Mouse (Mus musculus): ENCODE measurements around the gene Nt5dc3. TPM values are rescaled to one million over a fixed set of nuclear protein-coding genes. Genes with fewer than 3 reads are reported as not detected.

Nt5dc3 gene
- polyA plus RNA-seq, 1 experiment from 2014 or later, result 2.1 TPM

- no peaks in the 10 kb centered on the region for H3K4me1 ChIP-seq (ENCODE audit: control insufficient read depth, insufficient read depth, low read length)
- no peak for ATAC-seq (replicated peaks; ENCODE audit: insufficient number of reproducible peaks, low FRiP score, low TSS enrichment)
- H3K4me3 ChIP-seq (ENCODE audit: low read depth, low read length), result no peak overlapping the region
- H3K4me2 ChIP-seq, result no peak overlapping the region
- WGBS (ENCODE audit: insufficient replicate concordance), result 63% methylated on average over 4 of the region's 4 CpGs
- H3K27me3 ChIP-seq (ENCODE audit: control insufficient read depth, insufficient read depth, low read length), result no peaks in the 10 kb centered on the region
- no peak overlapping the region for H3K9ac ChIP-seq (ENCODE audit: low read depth, low read length)
- H3K27ac ChIP-seq (ENCODE audit: low read depth, low read length), result no peak overlapping the region
- no peaks in the 10 kb centered on the region for H3K9me3 ChIP-seq (replicated peaks; ENCODE audit: control insufficient read depth, low read length)
- H3K36me3 ChIP-seq (ENCODE audit: control insufficient read depth, insufficient read depth, low read length), result no peaks in the 10 kb centered on the region
These were observed 81.6 kb downstream of the Nt5dc3 start for GRCm38 (mm10) chr10:86860396-86860795.

GRCm38 (mm10) chr10:86862496-86862895, 83.7 kb downstream of the Nt5dc3 start:
- ATAC-seq (replicated peaks; ENCODE audit: insufficient number of reproducible peaks, low FRiP score, low TSS enrichment), result no peak
- 84% methylated on average over 6 of the region's 6 CpGs for WGBS (ENCODE audit: insufficient replicate concordance)
- no peak overlapping the region for H3K4me2 ChIP-seq
- H3K36me3 ChIP-seq (ENCODE audit: control insufficient read depth, insufficient read depth, low read length), result no peaks in the 10 kb centered on the region
- H3K4me1 ChIP-seq (ENCODE audit: control insufficient read depth, insufficient read depth, low read length), result no peaks in the 10 kb centered on the region
- H3K9ac ChIP-seq (ENCODE audit: low read depth, low read length), result no peak overlapping the region
- no peaks in the 10 kb centered on the region for H3K27me3 ChIP-seq (ENCODE audit: control insufficient read depth, insufficient read depth, low read length)
- no peaks in the 10 kb centered on the region for H3K9me3 ChIP-seq (replicated peaks; ENCODE audit: control insufficient read depth, low read length)
- no peak overlapping the region for H3K27ac ChIP-seq (ENCODE audit: low read depth, low read length)
- no peak overlapping the region for H3K4me3 ChIP-seq (ENCODE audit: low read depth, low read length)

DNA sequence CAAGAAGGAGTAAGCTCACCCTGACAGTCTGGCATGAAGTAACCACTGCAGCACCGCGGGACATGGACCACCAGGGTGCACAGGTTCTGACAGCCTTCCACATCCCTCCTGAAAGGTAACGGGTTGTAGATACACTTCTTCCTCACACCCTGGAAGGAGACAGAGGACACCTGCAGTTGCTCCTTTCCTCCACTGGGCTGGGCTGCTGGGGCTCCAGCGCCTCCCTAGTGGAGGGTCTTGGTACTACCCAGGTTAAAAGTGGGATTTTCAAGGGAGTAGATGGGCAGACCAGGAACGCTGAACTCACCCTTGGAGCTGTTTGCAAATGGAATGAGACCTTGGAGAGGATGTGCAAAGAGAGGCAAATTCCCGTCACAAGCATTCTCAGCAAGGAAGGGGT, 84.6 kb downstream of the Nt5dc3 start:
- no peak overlapping the region for H3K9ac ChIP-seq (ENCODE audit: low read depth, low read length)
- no peak overlapping the region for H3K4me2 ChIP-seq
- 83% methylated on average over 6 of the region's 6 CpGs for WGBS (ENCODE audit: insufficient replicate concordance)

DNA sequence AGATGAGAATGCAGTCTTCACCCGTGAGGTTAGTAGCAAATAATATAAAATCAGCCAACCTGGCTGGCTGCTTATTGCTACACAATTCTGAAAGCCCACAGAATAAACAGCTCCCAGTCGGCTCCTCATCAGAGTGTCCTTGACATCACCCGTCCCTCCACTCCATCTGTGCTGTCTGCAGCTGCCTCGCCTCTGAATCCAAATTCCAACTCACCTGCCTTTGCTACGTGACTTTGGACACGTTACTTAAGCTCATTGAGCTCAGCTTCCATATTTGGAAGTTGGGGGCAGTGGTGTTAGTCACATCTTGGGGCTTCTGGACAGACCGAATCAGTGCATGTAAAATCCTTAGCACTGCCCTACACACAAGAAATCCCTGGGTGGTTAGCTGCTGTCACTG, 93.3 kb downstream of the Nt5dc3 start:
- no peak for ATAC-seq (replicated peaks; ENCODE audit: insufficient number of reproducible peaks, low FRiP score, low TSS enrichment)
- H3K9me3 ChIP-seq (replicated peaks; ENCODE audit: control insufficient read depth, low read length), result no peaks in the 10 kb centered on the region
- 51% methylated on average over 7 of the region's 7 CpGs for WGBS (ENCODE audit: insufficient replicate concordance)
- no peaks in the 10 kb centered on the region for H3K27me3 ChIP-seq (ENCODE audit: control insufficient read depth, insufficient read depth, low read length)
- H3K4me2 ChIP-seq, result no peak overlapping the region
- no peak overlapping the region for H3K9ac ChIP-seq (ENCODE audit: low read depth, low read length)
- no peak overlapping the region for H3K27ac ChIP-seq (ENCODE audit: low read depth, low read length)
- H3K4me1 ChIP-seq (ENCODE audit: control insufficient read depth, insufficient read depth, low read length), result peaks cover 7% of the 10 kb centered on the region; the same call in 1 of the 2 replicates
- no peaks in the 10 kb centered on the region for H3K36me3 ChIP-seq (ENCODE audit: control insufficient read depth, insufficient read depth, low read length)
- no peak overlapping the region for H3K4me3 ChIP-seq (ENCODE audit: low read depth, low read length)

More for the DNA sequence above, 84.6 kb downstream of the Nt5dc3 start:
- Histone ChIP-seq H3K4me3 (ENCODE audit: low read depth, low read length) (no peak overlapping the region), H3K27ac (ENCODE audit: low read depth, low read length) (no peak overlapping the region), H3K4me1 (ENCODE audit: control insufficient read depth, insufficient read depth, low read length) (no peaks in the 10 kb centered on the region), H3K36me3 (ENCODE audit: control insufficient read depth, insufficient read depth, low read length) (no peaks in the 10 kb centered on the region), H3K9me3 (replicated peaks; ENCODE audit: control insufficient read depth, low read length) (no peaks in the 10 kb centered on the region), H3K27me3 (ENCODE audit: control insufficient read depth, insufficient read depth, low read length) (no peaks in the 10 kb centered on the region)
- ATAC-seq (replicated peaks; ENCODE audit: insufficient number of reproducible peaks, low FRiP score, low TSS enrichment), result no peak

GRCm38 (mm10) chr10:86872591-86872990, 93.8 kb downstream of the Nt5dc3 start:
- H3K27me3 ChIP-seq (ENCODE audit: control insufficient read depth, insufficient read depth, low read length), result no peaks in the 10 kb centered on the region
- no peak overlapping the region for H3K27ac ChIP-seq (ENCODE audit: low read depth, low read length)
- H3K36me3 ChIP-seq (ENCODE audit: control insufficient read depth, insufficient read depth, low read length), result no peaks in the 10 kb centered on the region
- no peak overlapping the region for H3K9ac ChIP-seq (ENCODE audit: low read depth, low read length)
- H3K4me3 ChIP-seq (ENCODE audit: low read depth, low read length), result no peak overlapping the region
- H3K4me1 ChIP-seq (ENCODE audit: control insufficient read depth, insufficient read depth, low read length), result peaks cover 7% of the 10 kb centered on the region; the same call in 1 of the 2 replicates
- 65% methylated on average over 5 of the region's 5 CpGs for WGBS (ENCODE audit: insufficient replicate concordance)
- no peaks in the 10 kb centered on the region for H3K9me3 ChIP-seq (replicated peaks; ENCODE audit: control insufficient read depth, low read length)
- H3K4me2 ChIP-seq, result no peak overlapping the region
- ATAC-seq (replicated peaks; ENCODE audit: insufficient number of reproducible peaks, low FRiP score, low TSS enrichment), result no peak

DNA sequence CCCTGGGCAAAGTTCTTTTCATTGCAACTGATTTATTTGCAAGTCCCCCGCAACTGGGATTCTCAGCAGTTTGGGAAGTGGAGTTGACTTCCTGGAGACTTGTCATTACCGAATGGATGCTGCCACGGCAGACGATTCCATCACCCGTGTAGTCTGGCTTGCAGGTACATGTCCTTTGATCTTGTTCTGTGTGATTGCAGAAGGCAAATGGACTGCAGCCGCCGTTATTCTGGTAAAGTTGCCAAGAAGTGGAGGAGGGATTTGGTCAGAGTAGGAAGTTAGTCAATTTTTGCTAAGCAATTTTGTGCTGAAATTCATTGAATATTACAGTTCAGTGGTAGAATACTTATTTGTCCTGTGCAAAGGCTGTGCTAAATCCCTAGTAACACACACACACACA, 99.9 kb downstream of the Nt5dc3 start:
- H3K4me1 ChIP-seq (ENCODE audit: control insufficient read depth, insufficient read depth, low read length), result no peaks in the 10 kb centered on the region
- no peaks in the 10 kb centered on the region for H3K9me3 ChIP-seq (replicated peaks; ENCODE audit: control insufficient read depth, low read length)
- WGBS (ENCODE audit: insufficient replicate concordance), result 80% methylated on average over 7 of the region's 7 CpGs
- no peak overlapping the region for H3K4me2 ChIP-seq
- H3K36me3 ChIP-seq (ENCODE audit: control insufficient read depth, insufficient read depth, low read length), result no peaks in the 10 kb centered on the region
- no peak overlapping the region for H3K9ac ChIP-seq (ENCODE audit: low read depth, low read length)
- H3K4me3 ChIP-seq (ENCODE audit: low read depth, low read length), result no peak overlapping the region
- ATAC-seq (replicated peaks; ENCODE audit: insufficient number of reproducible peaks, low FRiP score, low TSS enrichment), result no peak
- no peak overlapping the region for H3K27ac ChIP-seq (ENCODE audit: low read depth, low read length)
- H3K27me3 ChIP-seq (ENCODE audit: control insufficient read depth, insufficient read depth, low read length), result no peaks in the 10 kb centered on the region

DNA sequence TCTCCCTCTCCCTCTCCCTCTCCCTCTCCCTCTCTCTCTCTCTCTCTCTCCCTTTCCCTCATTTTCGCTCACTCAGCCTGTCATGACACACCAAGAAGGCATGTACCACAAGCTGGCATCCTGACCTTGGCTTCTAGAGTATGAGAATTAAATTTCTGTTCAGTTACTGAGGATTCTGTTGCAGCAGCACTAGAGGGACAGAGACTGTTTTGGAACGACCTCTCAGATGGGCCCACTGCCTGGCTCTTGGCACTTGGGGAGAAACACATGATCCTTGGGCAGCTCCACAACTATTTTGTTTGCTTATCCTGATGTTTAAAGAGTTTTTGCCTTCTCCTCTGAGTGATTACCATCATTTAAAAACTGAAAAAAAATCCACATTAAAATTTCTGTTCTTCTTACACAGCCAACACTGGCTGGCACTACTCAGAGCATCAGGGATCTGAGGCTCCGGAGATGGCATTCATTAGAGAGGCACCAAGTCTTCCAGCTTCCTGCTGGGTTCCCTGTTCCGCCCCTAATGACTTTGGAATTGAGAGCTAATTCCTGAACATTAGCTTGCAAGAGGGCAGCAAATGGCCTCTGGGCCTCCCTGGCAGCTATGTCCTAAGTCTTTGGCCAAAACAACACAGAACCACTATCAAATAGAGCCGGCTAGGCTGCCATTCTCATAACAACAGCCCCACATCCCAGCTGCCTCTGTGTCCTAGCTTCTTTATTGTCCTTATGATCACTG, 101.4 kb downstream of the Nt5dc3 start:
- Histone ChIP-seq H3K27me3 (ENCODE audit: control insufficient read depth, insufficient read depth, low read length) (no peaks in the 10 kb centered on the region), H3K4me2 (no peak overlapping the region), H3K36me3 (ENCODE audit: control insufficient read depth, insufficient read depth, low read length) (no peaks in the 10 kb centered on the region), H3K9ac (ENCODE audit: low read depth, low read length) (no peak overlapping the region), H3K9me3 (replicated peaks; ENCODE audit: control insufficient read depth, low read length) (no peaks in the 10 kb centered on the region), H3K4me3 (ENCODE audit: low read depth, low read length) (no peak overlapping the region), H3K4me1 (ENCODE audit: control insufficient read depth, insufficient read depth, low read length) (no peaks in the 10 kb centered on the region), H3K27ac (ENCODE audit: low read depth, low read length) (no peak overlapping the region)
- no peak for ATAC-seq (replicated peaks; ENCODE audit: insufficient number of reproducible peaks, low FRiP score, low TSS enrichment)
- WGBS (ENCODE audit: insufficient replicate concordance), result 53% methylated on average over 4 of the region's 5 CpGs

GRCm38 (mm10) chr10:86881448-86881847, 102.6 kb downstream of the Nt5dc3 start:
- Histone ChIP-seq H3K36me3 (ENCODE audit: control insufficient read depth, insufficient read depth, low read length) (no peaks in the 10 kb centered on the region), H3K4me3 (ENCODE audit: low read depth, low read length) (no peak overlapping the region), H3K4me2 (no peak overlapping the region), H3K27me3 (ENCODE audit: control insufficient read depth, insufficient read depth, low read length) (no peaks in the 10 kb centered on the region), H3K27ac (ENCODE audit: low read depth, low read length) (no peak overlapping the region), H3K9me3 (replicated peaks; ENCODE audit: control insufficient read depth, low read length) (no peaks in the 10 kb centered on the region), H3K9ac (ENCODE audit: low read depth, low read length) (no peak overlapping the region), H3K4me1 (ENCODE audit: control insufficient read depth, insufficient read depth, low read length) (no peaks in the 10 kb centered on the region)
- ATAC-seq (replicated peaks; ENCODE audit: insufficient number of reproducible peaks, low FRiP score, low TSS enrichment), result no peak

- Histone ChIP-seq H3K4me2 (no peak overlapping the region), H3K27ac (ENCODE audit: low read depth, low read length) (no peak overlapping the region), H3K4me1 (ENCODE audit: control insufficient read depth, insufficient read depth, low read length) (no peaks in the 10 kb centered on the region), H3K9ac (ENCODE audit: low read depth, low read length) (no peak overlapping the region), H3K9me3 (replicated peaks; ENCODE audit: control insufficient read depth, low read length) (no peaks in the 10 kb centered on the region), H3K36me3 (ENCODE audit: control insufficient read depth, insufficient read depth, low read length) (no peaks in the 10 kb centered on the region), H3K4me3 (ENCODE audit: low read depth, low read length) (no peak overlapping the region), H3K27me3 (ENCODE audit: control insufficient read depth, insufficient read depth, low read length) (no peaks in the 10 kb centered on the region)
- 93% methylated on average over 1 of the region's 1 CpGs for WGBS (ENCODE audit: insufficient replicate concordance)
- no peak for ATAC-seq (replicated peaks; ENCODE audit: insufficient number of reproducible peaks, low FRiP score, low TSS enrichment)
These were observed 107.6 kb downstream of the Nt5dc3 start for GRCm38 (mm10) chr10:86886434-86886833.

Measured in heart, embryonic 11.5 days (tissue).